Mouse (Mus musculus) spleen, embryonic (tissue): ENCODE data around the gene Nelfb.

Experiments
- CTCF ChIA-PET: fragments of 350-600 bp; sonication (Branson Sonifier 250); formaldehyde crosslinking; loops from one replicate; lab custom pipeline; 2022; lab: Charles Lee

The Nelfb gene

DNA sequence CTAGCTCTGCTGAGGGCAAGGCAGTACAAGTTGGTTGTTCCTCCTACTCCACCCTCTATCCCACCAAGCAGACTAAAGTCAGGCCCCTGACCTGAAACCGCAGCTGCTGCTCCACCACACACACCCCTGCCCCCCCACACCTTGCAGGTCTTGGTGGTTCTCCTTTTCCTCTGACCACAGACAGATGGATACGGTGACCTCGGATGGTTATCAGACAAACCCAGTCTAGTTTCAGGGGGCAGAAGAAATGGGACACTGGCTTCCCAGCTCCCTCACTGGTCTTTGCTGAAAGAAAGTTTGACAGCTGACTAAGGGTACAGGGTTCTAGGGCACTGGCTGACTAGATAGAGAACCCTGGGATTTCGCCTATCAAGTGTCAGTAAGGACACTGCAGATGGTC lies 22.1 kb upstream of the Nelfb start:
- CTCF ChIA-PET = no interaction called here

DNA sequence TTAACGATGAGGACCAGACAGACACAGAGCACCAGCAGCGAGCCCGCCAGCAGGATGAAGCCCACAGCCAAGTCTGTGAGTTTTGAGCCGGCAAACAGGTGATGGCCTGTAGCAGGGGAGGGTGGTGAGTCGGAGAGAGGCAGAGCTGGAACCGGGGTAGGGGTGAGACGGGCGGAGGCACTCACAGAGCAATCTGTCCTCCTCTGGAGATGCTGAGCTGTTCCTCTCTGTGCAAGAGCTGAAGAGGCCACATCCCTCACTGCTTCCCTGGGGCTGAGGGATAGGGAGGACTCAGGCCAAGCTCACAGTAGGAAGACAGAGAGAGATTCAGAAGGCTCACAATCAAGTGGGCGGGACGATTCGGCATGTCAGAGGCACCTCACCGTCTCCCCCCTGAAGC lies 19.7 kb upstream of the Nelfb start:
- CTCF ChIA-PET = no interaction called here

DNA sequence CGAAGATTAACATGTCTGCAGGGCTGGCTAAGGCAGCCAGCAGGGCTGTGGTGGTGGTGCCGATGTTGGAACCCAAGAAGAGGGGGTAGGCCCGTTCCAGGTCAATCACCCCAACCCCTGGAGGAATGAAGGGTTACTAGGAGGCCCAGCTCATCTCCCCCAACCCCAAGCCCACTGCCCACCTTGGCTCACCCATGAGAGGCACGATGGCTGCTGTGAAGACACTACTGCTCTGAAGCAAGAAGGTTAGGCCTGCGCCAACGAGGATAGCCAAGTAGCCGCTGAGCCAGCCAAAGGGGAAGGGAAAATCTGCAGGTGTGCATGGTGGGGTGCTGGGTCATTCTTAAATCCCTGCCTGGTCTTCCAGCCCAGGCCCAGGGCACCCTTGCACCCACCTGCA lies 19.3 kb upstream of the Nelfb start:
- CTCF ChIA-PET = no interaction called here

DNA sequence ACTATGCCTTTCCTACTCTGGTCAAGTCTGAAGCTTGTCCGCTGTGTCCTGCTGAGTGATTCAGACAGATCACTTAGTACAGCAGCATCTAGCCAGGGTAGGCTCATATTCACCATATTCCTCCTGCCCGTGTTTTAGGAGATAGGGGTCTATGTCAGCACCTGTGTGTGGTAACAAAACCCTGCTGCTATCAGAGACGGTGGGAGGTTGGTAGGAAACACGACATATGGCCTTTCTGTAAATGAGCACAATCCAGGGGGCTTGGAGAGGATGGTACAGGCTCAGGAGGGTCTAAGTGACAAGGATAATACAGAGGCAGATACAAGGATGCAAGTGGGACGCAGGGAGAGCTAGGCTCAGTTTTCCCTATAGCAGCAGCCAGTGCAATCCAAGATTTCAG lies 18.3 kb upstream of the Nelfb start:
- CTCF ChIA-PET = interaction anchor here (1.0 to 1.7 kb wide), 4 partner anchors 21 to 42 kb away, joined by 4 to 5 read pairs (median 4); partner anchors contain the start of genes Anapc2 and Ssna1

DNA sequence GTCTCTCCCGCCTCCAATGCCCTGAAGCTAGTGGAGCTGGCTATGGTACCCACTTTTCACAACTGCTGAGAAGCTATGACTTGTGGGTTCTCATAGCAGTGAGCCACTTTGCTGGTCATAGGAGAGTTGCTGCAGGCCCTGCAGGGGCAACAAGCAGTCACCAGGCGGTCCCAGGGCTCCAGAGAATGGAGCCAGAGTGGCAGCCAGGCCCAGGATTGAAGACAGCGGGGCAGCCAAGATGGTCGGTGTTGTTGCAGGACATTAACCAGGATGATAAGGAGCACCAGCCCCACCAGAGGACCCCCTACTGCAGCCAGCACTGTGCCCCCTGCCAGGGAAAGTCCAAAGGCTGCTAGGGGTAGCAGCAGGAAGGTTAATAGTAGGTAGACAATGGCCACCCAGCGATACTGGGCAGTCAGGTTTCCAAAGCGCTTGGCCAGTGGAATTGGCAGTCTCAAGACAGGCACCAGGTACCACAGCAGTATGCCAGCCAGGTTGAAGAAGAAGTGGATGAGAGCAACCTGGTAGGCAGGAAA lies 17.8 kb upstream of the Nelfb start:
- CTCF ChIA-PET = interaction anchor here (0.7 to 2.4 kb wide), 8 partner anchors 13 to 43 kb away, joined by 3 to 10 read pairs (median 4); partner anchors contain the start of genes Anapc2, Rnf208, Ssna1 and Tor4a

DNA sequence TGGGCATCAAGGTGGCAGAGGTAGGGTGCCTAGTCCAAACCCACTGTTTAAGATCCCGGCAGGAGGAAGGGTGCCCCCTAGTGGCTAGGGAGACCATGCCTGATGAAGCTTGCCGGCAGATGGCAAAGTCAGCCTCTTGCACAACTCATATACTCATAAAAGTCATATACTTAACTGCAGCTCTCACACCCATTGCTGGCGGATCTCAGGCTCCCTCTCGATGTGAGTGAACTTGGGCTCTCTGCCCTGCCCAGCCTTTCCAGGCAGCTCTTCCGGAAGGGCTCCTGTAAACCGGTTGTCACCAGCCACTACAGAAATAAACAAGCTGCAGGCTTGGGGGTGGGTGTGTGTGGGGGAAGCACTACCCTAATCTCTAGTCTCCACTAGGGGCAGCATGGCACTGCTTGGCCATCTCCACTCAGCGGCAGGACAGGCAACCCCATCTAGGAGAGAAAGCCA lies 17.2 kb upstream of the Nelfb start:
- CTCF ChIA-PET = interaction anchor here (0.7 to 2.4 kb wide), 8 partner anchors 13 to 43 kb away, joined by 3 to 10 read pairs (median 4); partner anchors contain the start of genes Anapc2, Rnf208, Ssna1 and Tor4a

DNA sequence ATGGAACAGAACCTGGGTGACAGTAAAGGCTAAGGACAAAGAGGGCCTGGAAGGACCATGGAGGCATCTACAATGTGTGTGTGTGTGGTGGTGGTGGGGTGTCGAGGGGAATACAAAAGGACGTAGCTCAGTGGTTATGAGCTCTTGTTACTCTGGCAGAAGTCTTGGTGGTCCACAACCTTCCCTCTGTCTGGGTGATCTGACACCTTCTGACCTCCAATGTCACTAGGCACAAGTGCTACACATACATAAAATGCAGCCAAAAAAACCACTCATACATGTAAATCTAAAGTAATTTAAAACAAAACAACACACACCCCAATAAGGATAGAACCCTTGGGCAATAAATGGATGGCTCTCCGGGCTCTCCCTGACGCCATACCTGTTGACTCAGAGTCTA lies 16.1 kb upstream of the Nelfb start:
- CTCF ChIA-PET = interaction anchor here (0.7 to 2.4 kb wide), 5 partner anchors 15 to 38 kb away, joined by 3 to 10 read pairs (median 4); partner anchors contain the start of gene Rnf208

DNA sequence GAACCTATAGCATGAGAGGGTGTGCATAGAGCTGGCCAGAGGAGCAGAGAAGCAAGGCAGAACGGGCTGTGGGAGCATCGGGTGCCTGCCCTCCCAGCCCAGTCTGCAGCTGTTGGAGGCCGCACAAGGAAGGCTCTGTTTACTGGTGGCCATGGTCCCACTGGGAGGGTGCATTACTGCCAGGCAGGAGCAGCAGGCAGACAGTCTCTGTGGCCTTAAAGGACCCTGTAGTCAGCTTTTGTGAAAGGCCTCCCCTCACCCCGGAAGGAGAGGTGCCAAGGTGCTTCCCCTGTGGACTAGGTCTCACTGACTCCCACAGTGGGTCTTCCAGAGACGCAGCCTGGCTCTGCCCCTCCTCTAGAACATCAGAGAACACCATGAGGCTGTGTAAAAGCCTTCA lies 15.6 kb upstream of the Nelfb start:
- CTCF ChIA-PET = interaction anchor here (1.6 to 2.4 kb wide), 2 partner anchors 33 to 37 kb away, joined by 4 to 10 read pairs; no protein-coding TSS in a partner anchor

DNA sequence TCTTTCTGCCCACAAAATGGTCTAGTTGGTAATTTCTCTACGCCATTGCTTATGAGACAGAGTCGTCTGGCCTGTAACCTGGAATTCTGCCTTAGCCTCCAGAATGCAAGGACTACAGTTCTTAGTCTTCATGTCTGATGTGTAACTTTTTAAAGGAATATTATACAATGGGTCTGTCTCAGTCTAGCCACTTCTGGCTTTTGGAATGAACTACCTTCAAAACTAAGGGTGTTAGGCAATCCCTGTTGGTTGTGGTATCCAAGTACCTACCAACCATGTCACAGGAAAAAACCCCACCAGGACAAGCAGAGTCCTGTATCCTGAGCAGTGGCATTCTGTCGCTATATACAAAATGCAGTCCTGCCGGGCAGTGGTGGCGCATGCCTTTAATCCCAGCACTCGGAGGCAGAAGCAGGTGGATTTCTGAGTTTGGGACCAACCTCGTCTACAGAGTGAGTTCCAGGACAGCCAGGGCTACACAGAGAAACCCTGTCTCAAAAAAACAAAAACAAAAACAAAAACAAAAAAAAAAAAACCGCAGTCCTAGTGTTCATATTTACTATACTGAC lies 14.6 kb upstream of the Nelfb start:
- CTCF ChIA-PET = interaction anchor here (0.7 to 1.2 kb wide), 2 partner anchors 13 to 94 kb away, joined by 4 read pairs; no protein-coding TSS in a partner anchor

DNA sequence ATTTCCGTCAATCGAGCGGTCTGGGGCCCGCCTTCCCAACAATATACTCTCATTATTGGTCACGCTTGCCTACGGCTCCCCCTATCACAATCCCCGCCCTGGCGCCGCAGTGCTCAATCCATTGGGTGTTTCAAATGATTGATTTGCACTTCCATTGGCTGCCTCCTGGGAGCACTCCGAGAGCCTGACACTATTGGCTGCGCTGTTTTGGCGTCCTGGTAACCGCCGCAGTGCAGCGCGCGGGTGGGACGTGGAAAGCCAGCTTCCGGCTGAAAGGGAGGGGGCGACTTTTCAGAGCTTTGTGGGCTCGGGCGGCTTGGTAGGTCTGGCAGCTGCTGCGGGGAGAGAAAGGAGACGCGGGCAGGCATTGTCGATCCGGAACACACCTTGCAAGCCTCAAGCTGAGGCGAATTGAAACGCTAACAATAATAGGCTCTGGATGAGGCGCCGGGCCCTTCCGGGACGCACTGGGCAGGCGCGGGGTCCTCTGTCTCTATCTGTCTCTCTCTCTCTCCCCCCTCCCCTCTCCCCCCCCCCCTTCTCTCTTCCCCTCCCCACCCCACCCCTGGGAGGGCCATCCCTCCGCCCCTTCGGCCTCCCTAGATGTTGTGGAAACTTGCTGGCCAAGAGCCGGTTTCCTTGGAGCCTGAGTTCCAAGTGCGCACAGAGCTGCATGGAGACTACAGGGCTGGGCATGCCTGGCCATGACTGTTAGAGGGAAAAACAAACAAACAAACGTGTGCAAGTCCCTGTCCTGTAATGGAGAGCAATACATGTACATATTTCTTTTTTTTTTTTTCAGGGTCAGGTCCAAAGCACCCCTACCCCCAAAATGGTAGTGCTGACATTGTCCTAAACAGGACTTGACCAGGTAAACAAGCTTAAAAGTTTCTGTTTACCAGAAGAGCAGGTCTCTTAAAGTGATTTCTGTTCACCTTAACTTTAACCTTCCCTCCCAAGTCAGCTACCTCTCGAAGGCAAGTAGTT lies 13.8 kb upstream of the Nelfb start:
- CTCF ChIA-PET = interaction anchor here (0.6 to 1.2 kb wide), 6 partner anchors 13 to 93 kb away, joined by 3 to 8 read pairs (median 4); partner anchors contain the start of gene Nrarp

DNA sequence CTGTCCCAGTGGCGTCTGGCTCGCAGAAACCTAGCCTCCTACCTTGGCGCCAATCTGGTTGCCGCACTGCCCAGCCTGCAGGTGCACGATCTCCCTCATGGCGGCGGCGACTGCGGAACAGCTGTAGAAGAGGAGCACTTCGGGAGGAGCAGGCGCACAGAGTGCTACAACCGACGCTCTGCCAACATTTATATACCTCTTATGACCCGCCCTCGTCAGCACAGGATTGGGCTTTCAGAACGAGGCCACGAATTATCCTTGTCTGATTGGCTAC lies 13.1 kb upstream of the Nelfb start, which contains the start of gene Tubb4b:
Tubb4b (minus strand) TSS at position 211 of the 274 bp plus-strand sequence.
- CTCF ChIA-PET = interaction anchor here (0.7 to 1.2 kb wide), 2 partner anchors 19 to 43 kb away, joined by 3 read pairs; partner anchors contain the start of gene Nrarp

DNA sequence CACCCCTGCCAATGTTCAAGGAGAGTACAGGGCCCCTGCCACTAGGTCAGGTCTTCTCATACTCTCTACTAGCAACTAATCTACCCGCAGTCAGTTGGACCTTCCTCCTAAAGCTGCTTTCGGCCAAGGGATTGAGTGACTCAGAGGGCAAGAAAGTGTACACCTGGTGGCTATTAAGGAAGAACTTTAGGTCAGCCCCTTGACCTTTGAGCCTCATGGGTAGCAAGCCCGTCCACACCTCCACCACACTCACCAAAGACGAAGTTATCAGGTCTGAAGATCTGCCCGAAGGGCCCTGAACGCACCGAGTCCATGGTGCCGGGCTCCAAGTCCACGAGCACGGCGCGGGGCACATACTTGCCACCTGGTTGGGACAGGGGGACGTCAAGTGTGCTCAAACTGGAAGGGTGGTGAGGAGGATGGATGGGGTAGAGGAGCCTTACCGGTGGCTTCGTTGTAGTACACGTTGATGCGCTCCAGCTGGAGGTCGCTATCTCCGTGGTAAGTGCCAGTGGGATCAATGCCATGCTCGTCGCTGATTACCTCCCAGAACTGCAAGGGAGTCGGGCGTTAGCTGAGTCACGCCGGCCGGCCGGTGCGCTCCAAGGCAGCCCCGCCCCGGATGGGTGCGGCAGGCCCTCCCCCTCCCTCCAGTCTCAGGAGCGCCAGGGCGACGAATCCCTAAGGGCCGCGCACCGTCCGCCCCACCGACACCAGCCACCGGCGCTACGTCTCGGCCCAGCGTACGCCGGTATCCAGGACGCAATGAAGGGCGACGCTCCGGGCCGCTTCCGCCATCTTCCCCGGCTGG lies 12.6 kb upstream of the Nelfb start:
- CTCF ChIA-PET = interaction anchor here (1.1 to 1.2 kb wide), 2 partner anchors 12 to 43 kb away, joined by 3 read pairs; partner anchors contain the start of genes Nelfb and Nrarp

DNA sequence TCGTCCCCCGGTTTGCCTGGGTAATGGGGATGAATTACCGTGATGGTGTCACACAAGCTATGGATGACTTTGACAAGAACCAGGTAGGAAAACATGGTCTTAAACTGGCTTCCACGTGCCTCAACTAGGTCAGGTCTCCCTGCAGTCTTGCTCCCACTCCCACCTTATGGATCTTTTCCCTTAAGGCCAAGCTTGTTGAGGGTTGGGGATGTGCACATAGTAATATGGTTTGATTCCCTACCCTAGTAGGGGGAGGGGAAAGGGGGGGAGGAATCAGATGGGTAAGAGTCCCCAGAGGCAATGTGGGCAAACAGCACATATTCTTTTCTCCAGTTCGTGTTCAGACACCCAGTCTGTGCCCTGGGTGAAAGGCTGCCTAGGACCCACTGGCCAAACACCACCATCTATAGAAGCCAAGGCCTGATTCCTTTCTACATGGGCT lies 10.1 kb upstream of the Nelfb start:
- CTCF ChIA-PET = interaction anchor here (1.3 kb wide), 1 partner anchor 31 kb away, joined by 4 read pairs; no protein-coding TSS in a partner anchor

DNA sequence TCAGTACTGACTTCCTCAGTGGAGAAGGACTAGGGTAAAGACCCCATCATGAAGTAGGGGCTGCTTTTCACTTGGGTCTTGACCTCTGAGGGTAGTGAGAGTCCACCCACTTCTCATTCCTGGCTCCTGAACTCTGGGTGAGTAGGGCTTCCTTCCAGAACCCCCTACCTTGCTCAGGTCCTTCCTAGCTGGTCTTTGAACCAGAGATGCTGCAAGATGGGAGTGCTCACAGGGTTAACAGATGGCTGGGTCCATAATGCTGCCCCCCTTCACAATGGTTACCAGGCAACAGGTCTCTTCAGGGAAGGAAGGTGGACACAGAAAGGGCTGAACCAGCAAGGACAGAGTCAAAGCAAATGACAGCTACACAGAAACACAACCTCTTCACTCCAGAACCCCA lies 7.2 kb upstream of the Nelfb start, which contains the start of gene Fam166a:
Fam166a (plus strand) TSS at position 301 of the 400 bp plus-strand sequence.
- CTCF ChIA-PET = interaction anchor here (1.0 kb wide), 1 partner anchor 8 kb away, joined by 3 read pairs; no protein-coding TSS in a partner anchor

DNA sequence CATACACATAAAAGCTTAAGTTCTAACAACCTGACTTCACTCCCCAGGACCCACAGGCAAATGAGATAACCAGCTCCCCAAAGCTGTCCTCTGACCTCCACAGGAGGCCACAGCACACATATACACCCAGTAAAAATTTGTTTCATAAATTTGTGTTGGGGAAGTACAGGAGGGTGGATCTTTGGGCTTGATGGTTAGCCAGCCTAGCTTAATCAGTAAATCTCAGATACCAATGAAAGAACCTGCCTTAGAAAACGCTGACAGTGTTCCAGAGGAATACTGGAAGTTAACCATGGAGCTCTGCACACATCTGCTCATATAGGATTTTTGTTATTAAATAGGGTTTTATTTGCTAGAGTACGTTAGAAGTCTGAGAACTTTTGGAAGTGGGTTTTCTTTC lies 6.4 kb upstream of the Nelfb start:
- CTCF ChIA-PET = no interaction called here

DNA sequence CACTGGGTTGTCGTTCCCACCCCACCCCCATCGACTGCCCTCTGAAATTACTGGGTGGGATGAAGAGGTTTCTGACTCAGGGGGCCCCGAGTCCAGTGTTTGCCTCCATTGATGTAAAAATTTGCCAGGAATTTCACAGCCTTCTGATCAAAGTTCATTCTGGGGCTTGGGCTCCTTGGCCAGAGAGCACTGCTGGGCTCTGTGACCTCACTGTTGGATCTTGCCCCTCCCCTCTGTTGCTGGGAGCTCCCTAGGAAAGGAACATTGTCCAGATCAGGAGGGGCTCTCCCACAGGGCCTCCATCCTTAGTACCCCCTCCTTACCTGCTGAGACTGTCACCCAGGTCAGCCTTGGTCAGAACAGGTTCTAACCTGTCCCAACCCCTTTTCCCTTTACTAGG lies 3.2 kb upstream of the Nelfb start, which contains the start of gene Stpg3:
Stpg3 (minus strand) TSS at position 194 of the 400 bp plus-strand sequence.
- CTCF ChIA-PET = no interaction called here

DNA sequence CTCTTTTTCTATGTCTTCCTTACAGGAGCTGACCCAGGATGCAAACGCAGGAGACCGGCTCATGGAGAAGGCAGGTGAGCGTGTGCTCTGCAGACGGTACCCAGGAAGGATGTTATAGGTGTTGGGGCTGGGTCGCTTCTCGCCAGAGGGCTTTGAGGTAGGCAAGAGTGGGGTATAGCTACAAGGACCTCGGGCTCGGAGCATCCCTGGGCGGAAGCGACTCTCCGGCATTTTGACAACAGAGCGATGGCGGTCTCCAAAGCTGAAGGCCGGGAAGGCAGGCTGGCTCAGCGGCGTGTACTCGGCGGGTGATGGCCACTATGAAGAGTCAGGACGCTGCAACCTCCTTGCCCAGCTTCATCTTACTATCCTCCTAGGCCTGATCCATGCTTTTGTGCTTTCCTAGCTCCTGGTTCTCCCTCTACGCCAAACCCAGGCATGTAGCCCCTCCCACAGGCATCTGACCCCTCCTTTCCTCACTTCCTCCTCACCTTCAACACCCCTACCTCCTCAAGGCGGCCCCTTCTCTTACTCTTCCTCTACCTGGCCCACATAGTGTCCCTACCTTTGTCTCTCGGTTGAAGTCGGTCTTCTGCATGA lies 2.1 kb upstream of the Nelfb start:
- CTCF ChIA-PET = no interaction called here

DNA sequence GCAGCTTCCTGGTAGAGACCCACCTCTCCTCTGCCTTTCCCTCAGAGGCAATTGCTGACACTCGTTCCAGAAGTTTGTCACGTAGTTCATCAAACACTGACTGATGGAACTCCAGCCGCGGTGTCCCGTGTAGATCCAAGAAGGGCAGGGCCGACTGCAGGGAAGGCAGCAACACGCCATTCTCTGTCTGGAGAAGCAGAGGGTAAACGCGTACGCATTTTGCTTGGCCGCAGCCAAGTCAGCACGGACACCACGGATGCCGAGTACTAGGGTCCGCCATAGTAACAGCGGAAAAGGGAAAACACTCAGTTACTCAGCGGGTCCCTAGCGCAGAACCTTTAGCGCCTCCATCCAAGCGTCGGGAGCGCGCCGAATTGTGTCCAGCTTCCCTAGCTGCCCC lies 603 bp downstream of the Nelfb start:
- CTCF ChIA-PET = interaction anchor here (0.6 to 0.9 kb wide), 2 partner anchors 8 to 13 kb away, joined by 3 to 4 read pairs; partner anchors contain the start of gene Fam166a

DNA sequence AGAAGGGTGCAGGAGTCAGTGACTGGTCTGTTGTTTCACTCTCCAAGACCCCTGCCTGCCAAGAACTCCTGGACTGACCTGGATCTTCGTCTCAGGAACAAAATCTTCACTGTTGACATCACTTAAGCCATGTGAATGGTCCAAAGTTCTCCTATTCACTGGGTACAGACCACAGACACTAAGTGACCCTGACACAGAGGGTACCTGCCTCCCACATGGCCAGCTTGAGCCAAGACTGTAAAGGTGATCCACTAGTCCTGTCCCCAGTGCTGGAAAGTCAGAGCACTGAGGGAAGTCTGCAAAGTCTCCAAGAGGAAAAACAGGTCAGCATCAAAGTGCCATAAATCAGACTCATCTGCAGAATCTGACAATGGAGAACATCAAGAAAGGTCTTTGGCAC lies 3.7 kb downstream of the Nelfb start:
- CTCF ChIA-PET = no interaction called here
